Mouse (Mus musculus) embryonic facial prominence, embryonic 10.5 days (tissue): ENCODE measurements around the gene Cmc2. TPM values are rescaled to one million over a fixed set of nuclear protein-coding genes. Genes with fewer than 3 reads are reported as not detected.
A peak's percentile ranks its signal among the peaks of the same experiment; 100 is the strongest.

Source experiments
- DNase-seq: peaks from one replicate; pipeline ENCODE4 v3.0.0-alpha.2; 2017; ENCODE audit warnings: low spot score
- H3K27ac ChIP-seq: fragments of 300-500 bp; sonication (generic); replicated peaks from 2 replicates; pipeline ENCODE4 v1.5.1; 2016; ENCODE audit warnings: mild to moderate bottlenecking
- H3K27me3 ChIP-seq: fragments of 300-500 bp; sonication (generic); replicated peaks from 2 replicates; pipeline ENCODE4 v1.6.1; 2016; ENCODE audit warnings: low read depth, mild to moderate bottlenecking; ENCODE audit not compliant: poor library complexity, severe bottlenecking
- H3K36me3 ChIP-seq: fragments of 300-500 bp; sonication (generic); replicated peaks from 2 replicates; pipeline ENCODE4 v1.6.1; 2016; ENCODE audit warnings: mild to moderate bottlenecking, moderate library complexity
- H3K4me1 ChIP-seq: fragments of 300-500 bp; sonication (generic); 2 replicates; pipeline ENCODE4 v1.6.1; 2016
- H3K4me3 ChIP-seq: fragments of 300-500 bp; sonication (generic); 2 replicates; pipeline ENCODE4 v1.5.1; 2016; ENCODE audit warnings: mild to moderate bottlenecking, moderate library complexity
- H3K9me3 ChIP-seq: fragments of 300-500 bp; sonication (generic); 2 replicates; pipeline ENCODE4 v1.6.1; 2016; ENCODE audit warnings: mild to moderate bottlenecking
- WGBS: fragments of 180-500 bp; shearing (Covaris S2); methylation state at CpG from one replicate; pipeline ENCODE4 v1.1.7; 2016; 5-methylcytosine and 5-hydroxymethylcytosine counted together
- polyA plus RNA-seq: library from polyadenylated mRNA; unstranded; fragments of >200 nt; fragmentation: Nextera tagmentation; extraction: Ambion mirVana; gene quantifications from 2 replicates; pipeline ENCODE4 v1.2.1, GENCODE M21; 2016

The Cmc2 gene
- polyA plus RNA-seq, 1 experiment from 2014 or later, result 77.7 TPM

GRCm38 (mm10) chr8:116943161-116943554 lies 21.9 kb upstream of the Cmc2 start, which contains the start of gene Atmin:
Atmin (plus strand) TSS chr8:116943393.
- peak within 1 kb of the TSS; percentile 97 for H3K4me3 ChIP-seq
- no peaks in the 10 kb centered on the region for H3K27me3 ChIP-seq
- peak within 1 kb of the TSS; percentile 88 for H3K27ac ChIP-seq
- under 1% methylated on average over 45 of the region's 46 CpGs for WGBS
- H3K9me3 ChIP-seq, result no peaks in the 10 kb centered on the region
- peaks cover 26% of the 10 kb centered on the region for H3K4me1 ChIP-seq
- peak; percentile 92 for DNase-seq
- H3K36me3 ChIP-seq, result peaks cover 48% of the 10 kb centered on the region

DNA sequence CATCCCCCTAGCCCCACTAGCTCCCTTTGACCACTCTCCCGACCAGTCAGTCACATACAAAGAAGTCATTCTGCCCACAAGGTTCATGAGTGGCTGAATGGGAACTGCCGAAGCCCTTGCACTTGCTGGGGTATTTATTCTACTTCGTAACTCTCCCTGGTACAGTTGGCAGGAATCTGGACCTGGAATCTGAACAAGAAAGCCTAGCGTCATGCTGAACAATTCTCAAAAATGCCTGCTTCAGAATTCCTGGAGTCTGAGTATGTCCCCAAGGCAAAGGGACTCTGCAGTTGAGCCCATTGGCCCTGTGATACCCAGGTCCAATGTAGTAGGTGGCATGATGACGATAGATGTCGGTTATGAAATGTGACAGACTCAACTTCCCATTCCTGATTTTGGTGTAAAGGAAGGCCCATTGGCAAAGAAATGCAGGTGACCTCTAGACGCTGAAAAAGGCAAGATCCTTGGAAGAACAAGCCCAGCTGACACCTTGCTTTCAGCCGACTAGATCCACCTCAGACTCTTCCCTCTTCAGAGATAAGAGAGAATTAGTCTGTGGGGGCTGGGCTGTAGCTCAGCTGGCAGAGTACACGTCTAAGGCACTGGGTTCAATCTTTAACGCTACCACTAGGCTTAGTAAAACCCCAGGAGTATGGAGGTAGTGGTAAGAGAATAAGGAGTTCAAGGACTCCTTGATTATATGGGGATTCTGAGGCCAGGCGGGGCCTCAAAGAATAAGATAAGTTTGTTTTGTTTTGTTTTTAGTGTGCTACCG lies 21.2 kb upstream of the Cmc2 start:
- no peaks in the 10 kb centered on the region for H3K9me3 ChIP-seq
- no peak overlapping the region for H3K27ac ChIP-seq
- peak overlapping the region; percentile 97; the same call in 1 of the 2 replicates for H3K4me3 ChIP-seq
- WGBS, result 82% methylated on average over 12 of the region's 12 CpGs
- peaks cover 48% of the 10 kb centered on the region for H3K36me3 ChIP-seq
- no peak for DNase-seq
- H3K27me3 ChIP-seq, result no peaks in the 10 kb centered on the region
- H3K4me1 ChIP-seq, result peaks cover 26% of the 10 kb centered on the region

DNA sequence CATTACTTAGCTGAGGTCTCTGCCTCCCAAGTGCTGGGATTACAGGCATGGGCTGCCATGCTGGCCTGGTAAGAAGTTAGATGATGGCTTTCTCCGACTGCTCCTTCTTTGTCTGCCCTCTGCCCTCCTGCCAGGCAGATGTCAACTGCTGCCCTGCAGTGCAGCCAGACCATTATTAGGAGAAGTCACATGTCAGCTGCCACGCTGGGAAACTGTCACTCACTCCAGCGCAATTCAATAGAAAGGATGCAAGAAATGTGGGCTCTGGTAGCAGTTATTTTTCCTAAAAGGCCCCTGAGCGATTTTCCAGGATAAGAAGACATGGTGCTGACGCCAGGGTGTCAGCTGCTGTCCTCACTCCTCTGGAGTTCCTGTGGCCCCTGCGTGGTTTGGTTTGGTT lies 14.3 kb upstream of the Cmc2 start:
- Histone ChIP-seq H3K36me3 (peaks cover 99% of the 10 kb centered on the region), H3K4me1 (no peaks in the 10 kb centered on the region), H3K4me3 (no peak overlapping the region), H3K27me3 (no peaks in the 10 kb centered on the region), H3K9me3 (no peaks in the 10 kb centered on the region), H3K27ac (no peak overlapping the region)
- 61% methylated on average over 6 of the region's 6 CpGs for WGBS
- no peak for DNase-seq

DNA sequence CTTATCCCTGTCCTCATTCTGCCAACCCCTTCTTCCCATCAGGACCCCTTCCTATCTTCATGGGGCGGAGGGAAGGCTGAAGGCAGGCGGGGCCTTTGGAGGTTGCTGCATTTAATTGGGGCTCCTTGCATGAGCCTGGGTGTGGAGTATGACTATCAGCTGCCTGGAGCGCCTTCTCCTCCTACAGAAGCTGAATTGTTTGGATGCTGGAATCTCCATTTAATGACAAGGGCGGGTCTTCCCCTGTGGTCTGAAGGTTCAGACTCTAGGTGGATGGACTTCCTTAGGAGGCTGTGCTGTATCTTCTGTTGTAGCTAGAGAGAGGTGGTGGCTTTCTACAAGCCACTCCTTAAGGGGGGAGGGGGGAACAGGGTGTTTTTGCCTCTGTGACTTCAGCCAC lies 13.7 kb upstream of the Cmc2 start:
- H3K27me3 ChIP-seq, result no peaks in the 10 kb centered on the region
- H3K27ac ChIP-seq, result no peak overlapping the region
- H3K9me3 ChIP-seq, result no peaks in the 10 kb centered on the region
- no peaks in the 10 kb centered on the region for H3K4me1 ChIP-seq
- H3K4me3 ChIP-seq, result no peak overlapping the region
- H3K36me3 ChIP-seq, result peaks cover 99% of the 10 kb centered on the region
- 88% methylated on average over 4 of the region's 4 CpGs for WGBS
- no peak for DNase-seq

DNA sequence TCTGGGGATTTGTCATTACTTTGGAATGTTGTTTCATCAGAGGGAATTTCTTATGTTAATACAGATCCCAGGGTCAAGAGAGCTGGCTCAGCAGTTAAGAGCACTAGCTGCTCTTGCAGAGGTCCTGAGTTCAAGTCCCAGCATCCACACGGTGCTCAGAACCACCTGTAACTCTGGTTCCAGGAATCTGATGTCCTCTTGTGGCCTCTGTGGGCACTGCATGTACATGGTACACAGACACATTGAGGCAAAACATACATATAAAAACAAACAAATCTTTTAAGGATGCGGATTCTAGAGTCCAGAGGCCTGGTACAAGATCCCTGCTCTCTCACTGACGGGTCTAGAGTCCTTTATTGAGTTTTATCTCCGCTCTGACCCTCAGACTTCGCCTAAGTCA lies 7.3 kb upstream of the Cmc2 start:
- H3K27ac ChIP-seq, result no peak overlapping the region
- no peak overlapping the region for H3K4me3 ChIP-seq
- DNase-seq, result no peak
- WGBS, result 91% methylated on average over 5 of the region's 5 CpGs
- H3K9me3 ChIP-seq, result no peaks in the 10 kb centered on the region
- peaks cover 98% of the 10 kb centered on the region for H3K36me3 ChIP-seq
- H3K4me1 ChIP-seq, result no peaks in the 10 kb centered on the region
- H3K27me3 ChIP-seq, result no peaks in the 10 kb centered on the region

DNA sequence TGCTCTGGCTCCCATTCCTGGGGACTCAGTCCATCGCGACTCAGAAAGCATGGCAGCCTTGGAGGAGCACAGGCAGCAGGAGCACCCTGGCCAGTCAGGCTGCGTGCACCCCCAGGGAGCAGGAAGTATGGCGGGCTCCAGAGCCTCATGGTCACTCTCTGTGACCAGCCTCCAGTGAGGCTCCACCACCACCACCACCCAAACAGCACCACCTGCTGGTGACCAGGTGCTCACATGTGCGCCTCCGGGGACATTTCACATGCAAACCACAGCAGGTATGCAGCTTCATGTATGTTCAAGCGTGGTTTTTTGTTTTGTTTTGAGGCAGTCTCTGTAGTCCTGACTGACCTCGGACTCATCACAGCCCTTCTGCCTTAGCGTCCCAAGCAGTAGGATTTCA lies 6.6 kb upstream of the Cmc2 start:
- H3K27ac ChIP-seq, result no peak overlapping the region
- 80% methylated on average over 9 of the region's 9 CpGs for WGBS
- DNase-seq, result peak; percentile 60
- H3K4me1 ChIP-seq, result peaks cover under 1% of the 10 kb centered on the region; the same call in 1 of the 2 replicates
- H3K27me3 ChIP-seq, result no peaks in the 10 kb centered on the region
- H3K9me3 ChIP-seq, result no peaks in the 10 kb centered on the region
- no peak overlapping the region for H3K4me3 ChIP-seq
- H3K36me3 ChIP-seq, result peaks cover 94% of the 10 kb centered on the region

- peaks cover 51% of the 10 kb centered on the region for H3K36me3 ChIP-seq
- 91% methylated on average over 8 of the region's 8 CpGs for WGBS
- H3K4me1 ChIP-seq, result peaks cover 18% of the 10 kb centered on the region
- no peak overlapping the region for H3K4me3 ChIP-seq
- no peaks in the 10 kb centered on the region for H3K27me3 ChIP-seq
- no peaks in the 10 kb centered on the region for H3K9me3 ChIP-seq
- no peak overlapping the region for H3K27ac ChIP-seq
- DNase-seq, result no peak
Measured at GRCm38 (mm10) chr8:116923526-116923925, 2.3 kb upstream of the Cmc2 start.

- Histone ChIP-seq H3K9me3 (no peaks in the 10 kb centered on the region), H3K27ac (peak overlapping the region; percentile 97), H3K27me3 (no peaks in the 10 kb centered on the region), H3K4me3 (peak overlapping the region; percentile 91), H3K4me1 (peaks cover 18% of the 10 kb centered on the region), H3K36me3 (peaks cover 37% of the 10 kb centered on the region)
- 36% methylated on average over 17 of the region's 17 CpGs for WGBS
- no peak for DNase-seq
Measured at GRCm38 (mm10) chr8:116922060-116922757, 954 bp upstream of the Cmc2 start.

GRCm38 (mm10) chr8:116921005-116921336 lies 284 bp downstream of the Cmc2 start:
- H3K4me3 ChIP-seq, result peak overlapping the region; percentile 91
- WGBS, result under 1% methylated on average over 22 of the region's 22 CpGs
- H3K4me1 ChIP-seq, result peaks cover 18% of the 10 kb centered on the region
- peaks cover 36% of the 10 kb centered on the region for H3K36me3 ChIP-seq
- peak overlapping the region; percentile 97 for H3K27ac ChIP-seq
- H3K27me3 ChIP-seq, result no peaks in the 10 kb centered on the region
- no peaks in the 10 kb centered on the region for H3K9me3 ChIP-seq
- DNase-seq, result no peak

GRCm38 (mm10) chr8:116905836-116906235 lies 15.4 kb downstream of the Cmc2 start:
- 93% methylated on average over 4 of the region's 4 CpGs for WGBS

GRCm38 (mm10) chr8:116905252-116905651 lies 16.0 kb downstream of the Cmc2 start:
- WGBS, result 88% methylated on average over 4 of the region's 4 CpGs
- peaks cover 45% of the 10 kb centered on the region for H3K36me3 ChIP-seq
- peaks cover 8% of the 10 kb centered on the region; the same call in 1 of the 2 replicates for H3K9me3 ChIP-seq
- H3K27ac ChIP-seq, result no peak overlapping the region
- H3K4me3 ChIP-seq, result no peak overlapping the region
- H3K4me1 ChIP-seq, result no peaks in the 10 kb centered on the region
- no peak for DNase-seq
- H3K27me3 ChIP-seq, result no peaks in the 10 kb centered on the region

More at GRCm38 (mm10) chr8:116905836-116906235, 15.4 kb downstream of the Cmc2 start:
- no peaks in the 10 kb centered on the region for H3K4me1 ChIP-seq
- peaks cover 8% of the 10 kb centered on the region; the same call in 1 of the 2 replicates for H3K9me3 ChIP-seq
- H3K27me3 ChIP-seq, result no peaks in the 10 kb centered on the region
- H3K36me3 ChIP-seq, result peaks cover 51% of the 10 kb centered on the region
- no peak overlapping the region for H3K27ac ChIP-seq
- no peak for DNase-seq
- no peak overlapping the region for H3K4me3 ChIP-seq

GRCm38 (mm10) chr8:116904736-116905135 lies 16.5 kb downstream of the Cmc2 start:
- no peak for DNase-seq
- H3K27ac ChIP-seq, result no peak overlapping the region
- no peaks in the 10 kb centered on the region for H3K4me1 ChIP-seq
- peaks cover 40% of the 10 kb centered on the region for H3K36me3 ChIP-seq
- no peak overlapping the region for H3K4me3 ChIP-seq
- H3K27me3 ChIP-seq, result no peaks in the 10 kb centered on the region
- whole genome bisulfite sequencing, result 93% methylated on average over 4 of the region's 4 CpGs
- H3K9me3 ChIP-seq, result peaks cover 8% of the 10 kb centered on the region; the same call in 1 of the 2 replicates

- 90% methylated on average over 6 of the region's 6 CpGs for WGBS
- DNase-seq, result no peak
- peaks cover 5% of the 10 kb centered on the region; the same call in 1 of the 2 replicates for H3K9me3 ChIP-seq
Measured at GRCm38 (mm10) chr8:116895521-116895920, 25.7 kb downstream of the Cmc2 start.

More at GRCm38 (mm10) chr8:116895521-116895920, 25.7 kb downstream of the Cmc2 start:
- Histone ChIP-seq H3K36me3 (peaks cover 15% of the 10 kb centered on the region), H3K4me1 (no peaks in the 10 kb centered on the region), H3K27ac (no peak overlapping the region), H3K27me3 (no peaks in the 10 kb centered on the region), H3K4me3 (no peak overlapping the region)
